Mouse (Mus musculus) olfactory bulb, adult 2 months (tissue): ENCODE measurements around the gene Tgfbr1.

Experiments used
- CTCF ChIP-seq: fragments of 200-500 bp; IDR thresholded peaks from 2 replicates; pipeline ENCODE4 v1.5.1; 2012; ENCODE audit warnings: low read depth, mild to moderate bottlenecking, low read length, moderate library complexity; ENCODE audit not compliant: insufficient read depth
- POLR2A ChIP-seq: fragments of 200-500 bp; IDR thresholded peaks from 2 replicates; pipeline ENCODE4 v1.6.1; 2012; ENCODE audit warnings: mild to moderate bottlenecking, low read depth, low read length, moderate library complexity; ENCODE audit not compliant: insufficient read depth

GRCm38 (mm10) chr4:47430557-47430956 lies 77.5 kb downstream of the Tgfbr1 start:
- TF ChIP-seq CTCF: no peak
- no peak for TF ChIP-seq POLR2A
